Mouse (Mus musculus) left cerebral cortex, adult 18-20 months (tissue): ENCODE data around the gene Rai2. TPM values are rescaled to one million over a fixed set of nuclear protein-coding genes. Genes with fewer than 3 reads are reported as not detected.
A peak's percentile ranks its signal among the peaks of the same experiment; 100 is the strongest.

Source experiments
- DNase-seq, 2 experiments: peaks; one replicate each; pipeline ENCODE4 v3.0.0; 2021 to 2022; ENCODE audit warnings: low spot score in 2 of 2, mixed read lengths in 1 of 2
- long read RNA-seq, 2 experiments: library from polyadenylated mRNA; stranded (forward); transcript quantifications; one replicate each; pipeline ENCODE4 v2.0.0; 2021
- total RNA-seq, 2 experiments: library from RNA; stranded (reverse); gene quantifications; 2 replicates each; pipeline ENCODE4 v1.2.3; 2021

Rai2 gene
- total RNA-seq: 10 to 100 TPM; 14.2 to 16.4 TPM
- long read RNA-seq, experiment 1, transcript Rai2-201 (2 exons, 2,204 nt): minor isoform, 9 of 28 reads
- long read RNA-seq, experiment 1, transcript Rai2-202 (2 exons, 2,165 nt): major isoform, 12 of 28 reads
- long read RNA-seq, experiment 1, partial matches to known transcripts: 4 of 28 reads
- long read RNA-seq, experiment 1, other reads (novel, unspliced or antisense): 3 of 28 reads
- long read RNA-seq, experiment 2, transcript Rai2-202 (2 exons, 2,165 nt): major isoform, 6 of 13 reads
- long read RNA-seq, experiment 2, partial matches to known transcripts: 2 of 13 reads
- long read RNA-seq, experiment 2, other reads (novel, unspliced or antisense): 2 of 13 reads

DNA sequence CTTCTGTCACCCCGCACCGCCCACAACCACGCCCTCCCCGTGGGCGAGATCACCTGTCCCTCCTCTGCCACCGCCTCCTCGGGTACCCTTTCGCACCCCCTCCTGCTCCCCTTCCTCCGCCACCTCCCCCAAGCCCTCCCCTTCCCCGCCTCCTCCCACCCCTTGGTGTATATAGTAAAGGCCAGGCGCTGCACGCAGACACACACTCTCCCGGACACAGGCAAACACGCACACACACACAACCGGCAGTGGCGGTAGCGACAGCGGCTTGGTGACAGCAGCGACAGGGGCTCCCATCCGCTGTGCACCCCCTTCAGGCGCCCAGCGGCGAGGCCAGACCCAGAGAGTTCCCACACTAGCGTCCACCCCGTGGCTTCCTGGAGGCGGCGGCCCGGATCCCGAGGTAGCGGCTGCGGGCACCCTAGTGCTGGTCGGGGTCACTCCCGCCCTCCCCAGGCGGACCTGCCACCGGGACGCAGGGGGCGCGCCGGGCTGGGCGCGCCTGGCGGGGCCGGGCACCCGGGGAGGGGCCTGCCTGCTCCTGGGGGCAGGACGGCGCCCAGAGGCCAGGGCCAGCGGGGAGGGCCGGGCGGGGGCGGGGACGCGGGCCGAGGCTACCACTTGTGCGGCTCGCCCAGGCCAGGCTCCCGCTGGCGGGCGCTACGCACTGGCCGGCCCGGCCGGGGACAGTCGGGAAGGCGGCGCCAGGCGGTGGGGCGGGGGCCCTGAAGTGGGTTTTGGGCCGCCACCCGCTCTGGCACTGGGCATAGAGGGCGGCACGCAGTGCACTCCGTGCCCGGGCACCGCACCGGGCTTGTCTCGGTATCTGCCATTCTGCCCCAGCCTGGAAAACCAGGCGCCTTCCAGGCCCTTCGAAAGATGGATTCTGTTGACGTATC lies at the start of gene Rai2:
Rai2 (plus strand) TSS at position 205 of the 899 bp plus-strand sequence.
- DNase-seq: peak in 1 of 2 experiments; percentile 35

DNA sequence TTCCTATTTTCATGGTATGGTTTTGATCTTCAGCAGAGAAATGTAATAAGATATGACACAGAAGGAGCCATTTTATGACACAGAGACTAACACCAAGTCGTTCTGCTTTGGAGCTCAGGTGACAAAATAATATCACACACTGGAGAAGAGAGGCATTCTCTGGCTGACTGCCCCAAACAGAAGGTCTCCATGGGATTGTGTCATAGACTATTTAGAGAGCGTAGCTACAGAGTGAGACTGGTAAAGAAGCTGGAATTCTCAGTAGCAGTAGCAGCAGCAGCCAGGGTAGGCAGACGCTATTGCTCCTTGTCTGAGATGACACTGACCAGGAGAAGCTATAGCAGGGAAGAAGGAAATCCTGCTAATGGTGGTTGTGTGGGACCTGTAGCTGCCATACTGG lies 27.5 kb upstream of the Rai2 start:
- DNase-seq: no peak

DNA sequence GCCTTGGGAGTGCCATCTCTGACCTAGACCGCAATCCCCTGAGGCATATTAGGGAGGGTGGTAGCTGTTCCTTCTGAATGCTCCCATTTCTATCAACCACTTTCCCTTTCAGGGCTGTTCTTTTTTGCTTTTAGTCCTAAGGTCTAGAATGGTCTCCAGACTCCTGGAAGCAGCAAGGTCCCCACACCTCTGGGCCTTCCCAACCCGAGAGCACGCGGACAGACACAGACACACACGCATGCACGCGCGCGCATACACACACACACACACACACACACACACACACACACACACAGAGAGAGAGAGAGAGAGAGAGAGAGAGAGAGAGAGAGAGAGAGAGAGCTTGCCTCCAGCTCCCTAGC lies 385 bp upstream of the Rai2 start:
- peak in 1 of 2 experiments; percentile 8 for DNase-seq

DNA sequence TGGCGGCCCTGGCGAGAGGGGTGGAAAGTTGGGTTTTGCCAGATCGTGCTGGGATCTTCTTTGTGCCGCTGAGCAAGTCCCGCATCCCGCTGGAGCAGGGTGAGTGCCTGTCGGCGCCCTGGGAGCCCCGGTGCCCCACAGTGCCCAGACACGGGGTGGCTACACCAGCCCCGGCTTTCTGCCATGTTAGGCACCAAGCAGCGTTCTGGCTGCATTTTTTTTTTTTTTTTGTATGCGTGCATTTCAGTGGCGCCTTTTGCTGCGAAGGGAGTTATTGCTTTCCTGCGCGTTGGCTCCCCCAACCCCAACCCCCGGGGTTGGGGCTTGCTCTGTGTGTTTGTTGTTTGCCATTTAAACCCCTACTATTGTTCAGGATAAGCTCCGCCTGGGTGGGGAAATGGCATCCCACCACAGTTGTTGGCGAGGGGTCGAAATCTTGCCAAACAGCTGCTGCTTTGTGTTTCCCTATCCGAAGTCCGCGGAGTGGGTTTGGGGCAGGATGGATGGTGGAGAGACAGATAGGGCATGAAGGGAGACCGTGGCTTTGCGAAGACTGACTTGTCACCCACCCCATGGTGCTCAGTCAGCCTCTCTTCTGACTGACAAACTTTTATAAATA lies 1.0 kb downstream of the Rai2 start:
- no peak for DNase-seq

DNA sequence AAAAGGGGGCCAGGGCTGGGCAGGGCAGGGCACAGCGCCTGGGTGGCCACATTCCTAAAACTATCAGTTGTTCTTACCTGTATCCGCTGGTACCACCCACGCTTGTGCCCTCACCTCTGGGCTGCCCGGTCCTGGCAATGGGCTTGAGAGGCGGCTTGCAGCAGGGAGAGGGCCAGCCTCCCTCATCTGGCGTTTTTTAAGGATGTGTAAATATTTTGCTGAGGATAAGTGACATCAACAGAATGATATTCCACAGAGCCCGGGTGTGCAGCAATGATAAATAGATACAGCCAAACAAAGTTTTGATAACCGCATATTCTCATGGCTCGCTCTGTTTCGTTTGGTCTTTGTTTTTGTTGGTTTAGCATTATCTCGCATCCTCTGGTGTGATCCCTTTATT lies 1.7 kb downstream of the Rai2 start:
- DNase-seq: no peak

DNA sequence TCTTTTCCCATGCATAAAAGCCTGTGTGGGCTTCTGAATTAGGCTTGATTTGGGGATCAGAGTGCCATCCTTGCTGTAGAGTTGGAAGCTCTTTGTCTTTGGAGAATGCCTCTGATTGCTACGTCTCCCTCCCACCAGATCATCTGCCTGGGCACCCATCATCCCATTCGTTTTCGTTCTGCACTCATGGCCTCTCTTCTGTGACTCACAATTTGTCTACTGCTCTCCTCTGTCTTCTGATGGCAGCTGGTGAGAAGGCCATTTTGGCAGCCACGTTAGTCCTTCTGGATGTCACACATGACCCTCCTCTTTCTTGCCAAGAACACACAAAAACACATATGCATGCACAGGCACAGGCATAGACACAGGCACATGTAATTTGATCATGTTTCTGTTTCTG lies 4.2 kb downstream of the Rai2 start:
- DNase-seq: no peak

DNA sequence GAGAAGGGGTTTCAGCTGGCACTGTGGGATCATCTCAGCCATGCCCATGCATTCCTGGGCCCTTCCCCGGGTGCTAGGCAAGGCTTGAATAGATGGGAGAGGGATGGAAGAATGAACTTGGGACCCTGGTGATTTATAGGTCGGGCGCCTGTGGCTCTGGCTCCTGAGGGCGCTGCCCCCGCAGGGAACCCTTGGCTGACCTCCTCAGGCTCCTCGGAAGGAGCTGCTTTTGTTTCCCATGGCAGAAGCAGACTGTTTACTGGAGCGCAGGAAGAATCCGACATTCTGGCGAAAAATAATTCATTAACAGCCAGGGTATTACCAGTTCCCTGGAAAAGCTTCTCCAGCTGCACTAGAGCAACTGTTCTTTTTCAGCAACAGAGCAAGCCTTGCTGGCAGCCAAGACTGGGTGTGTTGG lies 6.5 kb downstream of the Rai2 start:
- DNase-seq: no peak

DNA sequence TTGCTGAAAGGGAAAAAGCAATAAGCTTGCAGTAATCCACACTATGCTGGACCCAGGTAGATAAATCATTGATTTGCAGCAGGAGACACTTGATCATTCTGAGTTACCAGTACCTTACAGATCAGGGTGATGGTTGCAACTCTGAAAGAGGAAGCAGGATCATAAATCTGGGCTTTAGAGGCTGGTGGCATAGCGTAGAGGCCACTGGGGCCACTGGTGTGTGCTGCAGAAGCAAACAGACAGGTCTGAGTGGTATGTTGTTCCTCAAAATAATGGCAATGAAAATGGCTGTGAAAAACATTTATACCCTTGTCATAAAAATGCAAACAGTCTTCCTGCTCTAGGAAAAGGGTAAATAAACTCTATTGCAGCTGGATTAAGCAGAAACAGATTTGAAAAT lies 9.4 kb downstream of the Rai2 start:
- DNase-seq: no peak

DNA sequence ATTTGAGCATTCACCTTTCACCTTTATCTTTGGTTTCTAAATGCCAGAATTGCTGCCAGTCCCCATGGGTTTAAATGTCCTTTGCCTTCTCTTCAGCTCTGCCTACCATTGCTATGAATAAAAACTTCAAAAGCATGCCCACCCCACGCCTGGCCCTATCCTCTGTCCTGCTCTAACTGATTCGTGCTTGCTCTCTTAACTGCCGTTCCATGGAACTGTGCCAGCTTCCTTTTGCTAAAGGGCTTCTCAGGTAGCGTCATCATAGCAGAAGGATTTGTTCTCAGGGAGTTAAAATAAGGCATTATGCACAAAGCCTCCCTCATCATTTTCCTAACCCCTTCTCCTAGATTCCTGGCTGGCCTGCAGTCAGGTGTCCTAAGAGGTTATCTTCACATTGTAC lies 11.6 kb downstream of the Rai2 start:
- DNase-seq: no peak

DNA sequence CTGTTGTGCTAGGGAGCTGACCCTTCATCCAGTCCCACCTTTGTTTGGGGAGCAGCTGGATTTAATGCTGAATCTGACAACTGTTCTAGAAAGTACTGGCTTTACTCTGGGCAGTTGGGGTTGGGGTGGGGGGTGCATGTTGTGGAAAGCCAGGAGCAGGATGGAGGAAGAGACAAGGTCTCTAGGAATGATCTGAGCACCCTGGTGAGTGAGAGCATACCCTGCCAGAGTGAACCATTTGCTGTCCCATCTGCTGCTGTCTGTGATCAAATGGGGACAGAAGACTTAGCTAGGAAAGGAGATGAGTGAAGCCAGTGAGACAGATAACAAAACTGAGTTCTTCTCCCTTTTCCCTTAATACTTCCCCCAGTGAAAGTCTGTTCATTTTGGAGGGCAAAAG lies 13.2 kb downstream of the Rai2 start:
- DNase-seq: no peak

DNA sequence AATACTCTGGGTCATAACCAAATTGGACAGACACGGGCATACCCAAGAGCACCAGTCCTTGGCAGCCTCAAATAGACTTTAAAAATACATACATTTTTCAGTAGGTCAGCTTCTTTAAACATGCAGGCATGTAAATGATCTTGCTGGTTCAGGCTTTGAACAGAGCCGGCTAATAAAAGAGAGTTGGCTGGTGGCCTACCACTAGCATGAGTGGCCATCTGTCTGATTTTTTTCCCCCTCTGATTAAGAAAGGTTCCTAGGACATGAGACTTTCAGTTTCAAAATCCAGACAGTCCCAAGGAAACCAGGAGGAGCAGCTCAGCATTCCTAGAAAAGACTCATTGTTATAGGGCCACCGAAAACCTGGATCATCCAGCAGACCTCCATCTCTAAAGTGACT lies 15.0 kb downstream of the Rai2 start:
- DNase-seq: no peak

DNA sequence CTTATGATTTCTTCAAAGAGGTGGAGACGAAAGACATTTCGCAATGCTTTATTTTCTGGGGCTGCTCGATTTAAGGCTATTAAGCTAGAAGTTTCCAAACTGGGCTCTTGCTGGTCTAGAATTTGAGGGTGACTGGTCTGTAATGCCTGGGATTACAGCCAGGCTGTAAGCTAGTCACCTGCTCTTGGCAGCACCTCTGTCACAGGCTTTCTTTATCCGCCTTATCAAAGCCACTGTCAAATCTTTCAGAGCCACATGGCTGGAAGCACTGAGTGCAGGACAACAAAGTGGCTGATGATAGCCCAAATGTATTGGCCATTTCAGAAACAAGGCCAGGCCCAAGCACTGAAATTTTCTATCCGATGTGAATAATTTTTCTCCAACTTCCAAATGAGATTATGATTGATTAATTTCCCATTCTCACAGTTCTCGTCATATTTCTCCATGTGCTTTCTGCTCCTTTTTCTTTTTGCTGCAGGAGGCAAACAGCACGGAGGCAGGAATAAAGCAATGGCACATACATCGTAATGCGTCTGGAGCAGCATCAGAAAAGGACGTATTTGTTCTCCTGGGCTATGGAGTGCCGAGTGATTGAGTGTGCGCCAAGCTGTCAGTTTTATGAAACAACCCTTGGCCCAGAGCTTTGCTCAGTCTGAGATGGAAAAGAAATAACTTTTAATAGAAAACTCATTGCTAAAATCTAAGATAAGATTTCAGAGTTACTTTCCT lies 16.9 kb downstream of the Rai2 start:
- DNase-seq: no peak

DNA sequence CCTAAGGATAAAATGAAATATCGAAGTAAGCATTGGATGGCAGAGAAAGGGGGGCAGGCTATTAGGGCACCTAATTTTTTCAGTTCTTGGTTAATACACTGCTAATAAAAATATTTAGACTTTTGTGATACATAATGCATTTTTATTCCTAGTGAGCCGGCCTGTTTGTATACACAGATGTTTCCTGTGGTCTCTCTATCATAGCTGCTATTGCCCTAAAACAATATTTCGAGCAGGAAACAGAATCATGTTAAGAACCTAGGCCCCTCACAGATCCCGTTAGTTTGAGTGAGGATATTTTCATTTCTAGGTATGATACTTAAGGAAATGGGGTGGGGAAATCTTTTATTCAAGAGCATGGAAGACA lies 17.4 kb downstream of the Rai2 start:
- DNase-seq: no peak

DNA sequence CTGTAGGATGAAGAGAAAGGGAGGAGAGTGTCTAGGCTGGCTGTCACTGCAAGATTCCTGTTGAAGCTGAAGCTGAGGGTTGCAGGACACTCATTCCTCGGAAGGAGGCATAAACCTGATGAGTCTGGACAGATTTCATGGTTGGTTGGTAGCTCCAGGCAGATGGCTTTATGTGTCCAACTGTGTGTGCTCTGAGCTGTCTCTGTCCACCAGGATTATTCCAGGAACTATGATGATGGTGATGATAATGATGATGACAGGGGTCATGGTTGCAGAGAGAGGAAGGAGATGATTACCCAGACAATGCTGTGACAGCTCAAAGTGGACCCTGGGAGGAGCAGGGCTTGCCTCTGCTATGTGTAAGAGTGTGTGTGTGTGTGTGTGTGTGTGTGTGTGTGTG lies 22.5 kb downstream of the Rai2 start:
- no peak for DNase-seq

DNA sequence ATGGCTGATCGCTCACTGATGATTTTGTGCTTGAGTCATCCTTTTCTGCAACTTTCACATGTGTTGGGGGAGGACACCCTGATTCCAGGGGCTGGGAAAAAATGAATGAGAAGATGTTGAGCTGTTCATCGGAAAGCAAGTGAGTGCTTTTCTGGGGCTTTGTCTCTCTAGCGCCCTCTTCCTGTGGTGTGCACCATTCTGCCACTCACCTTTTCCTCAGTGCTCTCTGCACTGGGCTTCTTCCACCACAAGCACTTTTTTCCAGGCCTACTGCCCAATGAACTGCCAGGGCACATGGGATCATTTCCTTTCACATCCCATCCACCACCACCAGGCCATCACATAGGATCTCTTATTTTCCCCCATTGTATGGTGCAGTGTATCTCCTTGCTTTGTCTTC lies 26.2 kb downstream of the Rai2 start:
- no peak for DNase-seq

DNA sequence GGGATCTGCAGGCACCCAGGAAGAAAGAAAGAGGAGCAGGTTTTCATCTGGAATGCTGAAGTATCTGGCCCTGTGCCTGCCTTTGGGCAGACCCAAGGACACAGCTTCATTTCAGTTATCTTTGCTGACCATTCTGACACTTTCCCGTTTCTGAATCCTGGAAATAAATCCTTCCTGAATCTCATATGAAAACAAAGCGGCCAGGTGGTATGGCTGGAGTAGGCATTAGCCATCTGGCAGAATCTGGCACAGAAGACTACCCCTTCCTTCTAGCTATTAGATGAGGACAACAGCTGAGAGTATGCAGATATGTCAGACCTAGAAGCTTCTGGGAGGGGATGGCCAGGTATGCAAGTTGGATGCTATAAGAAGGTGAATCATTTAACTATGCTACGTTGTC lies 28.4 kb downstream of the Rai2 start:
- no peak for DNase-seq

DNA sequence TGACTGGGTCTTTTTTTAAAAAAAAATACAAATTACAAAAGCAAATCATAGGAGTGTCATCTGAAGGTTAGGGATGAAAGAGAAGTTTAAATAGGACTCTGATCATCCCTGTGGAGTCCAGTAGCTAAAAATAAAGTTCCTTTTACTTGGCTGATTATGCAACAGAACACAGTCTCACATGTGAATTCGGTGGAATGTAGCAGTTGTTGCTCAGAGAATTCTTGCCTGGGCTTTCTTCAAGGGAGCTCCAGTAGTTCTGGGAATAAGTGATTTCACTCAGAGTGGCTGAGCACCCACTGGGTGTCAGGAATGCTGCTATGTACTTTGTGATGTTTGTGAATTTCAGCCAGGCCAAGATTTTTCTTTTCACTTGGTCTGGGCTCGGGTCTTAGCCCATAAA lies 30.5 kb downstream of the Rai2 start:
- DNase-seq: no peak

DNA sequence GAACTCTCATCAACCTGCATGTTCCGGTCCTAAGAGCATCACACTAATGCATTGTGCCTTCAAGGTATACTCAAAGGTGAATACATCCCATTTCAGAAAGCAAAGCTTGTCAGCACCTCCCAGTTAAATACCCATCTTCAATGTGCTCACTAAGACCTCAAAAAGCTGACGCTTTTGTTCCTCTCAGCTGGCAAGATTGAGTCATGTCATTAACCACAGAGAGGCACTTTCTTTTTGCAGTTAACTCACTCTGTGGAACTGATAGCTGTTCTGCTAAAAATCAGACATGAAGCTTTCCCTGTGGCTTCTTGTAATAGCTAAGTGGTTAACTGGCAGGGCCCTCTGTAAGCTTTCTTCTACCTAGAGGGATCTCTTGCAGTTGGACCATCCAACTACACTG lies 36.6 kb downstream of the Rai2 start:
- no peak for DNase-seq

DNA sequence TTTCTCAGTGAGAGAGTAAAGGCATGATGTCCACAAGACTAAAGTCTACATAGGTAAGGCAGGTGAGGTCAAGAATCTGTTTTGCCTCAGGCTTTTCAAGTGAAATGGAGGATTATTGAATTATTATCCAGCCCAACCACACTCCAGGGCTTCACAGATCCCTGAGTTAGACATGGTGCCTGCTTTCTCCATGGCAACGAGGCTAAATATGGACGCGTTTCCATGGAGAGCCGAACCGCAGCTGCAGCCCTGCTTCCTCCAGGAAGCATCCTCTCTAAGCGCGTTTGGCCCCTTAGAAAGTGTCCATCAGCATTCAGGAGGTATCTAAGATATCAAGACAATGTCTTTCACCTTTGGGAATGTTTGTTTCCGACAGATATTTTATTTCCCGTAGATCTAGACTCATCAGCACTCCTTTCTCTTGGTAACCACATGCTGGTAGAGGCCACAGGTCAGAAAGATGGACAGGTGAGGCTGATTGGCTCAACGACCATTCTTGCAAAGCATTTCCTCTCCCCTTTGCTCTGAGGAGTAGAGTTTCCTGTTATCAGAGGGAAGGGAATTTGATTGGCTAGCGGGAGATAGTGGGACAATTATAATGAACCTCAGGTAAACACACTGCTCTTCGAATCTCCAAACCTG lies 59.6 kb downstream of the Rai2 start:
- peak; percentile 4 to 25 for DNase-seq

DNA sequence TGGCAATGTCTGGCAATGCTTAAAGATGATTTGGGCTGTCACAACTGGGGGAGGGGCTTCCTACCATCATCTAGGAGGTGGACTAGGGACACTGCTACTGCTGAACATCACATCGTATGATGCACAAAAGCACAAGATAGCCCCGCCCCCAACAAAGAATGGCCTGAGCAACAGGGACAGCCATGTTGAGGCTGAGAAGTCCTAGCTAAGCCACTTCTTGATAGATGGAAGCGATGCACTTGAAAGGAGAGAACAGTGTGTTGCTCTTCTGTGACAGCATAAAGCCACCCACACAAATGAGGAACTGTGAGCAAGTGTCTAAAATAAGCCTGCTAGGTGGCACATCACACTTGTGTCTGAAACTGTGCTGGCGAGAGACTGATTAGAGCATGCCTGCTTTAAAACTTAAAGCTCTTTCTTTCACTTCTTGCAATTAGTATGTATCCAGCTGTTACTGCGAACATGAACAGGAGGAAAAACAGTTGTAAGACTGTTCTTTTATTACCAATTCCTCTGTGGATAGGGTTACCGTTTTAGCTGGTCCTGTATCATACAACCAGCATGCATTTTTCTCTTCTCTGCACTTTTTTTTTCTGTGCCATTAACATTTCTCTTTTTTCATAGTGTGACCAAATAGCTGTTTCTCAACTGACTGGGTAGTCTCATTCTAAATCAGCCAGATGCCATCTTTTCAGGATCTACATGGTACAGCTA lies 63.6 kb downstream of the Rai2 start:
- peak; percentile 6 to 20 for DNase-seq
